Mouse (Mus musculus) induced T-regulatory cell, adult 2 months (primary cell): ENCODE data around the gene Ssbp4.

Experiments used
- DNase-seq: peaks from one replicate; pipeline ENCODE4 v3.0.0-alpha.2; 2012; ENCODE audit warnings: low read depth

Ssbp4 gene

DNA sequence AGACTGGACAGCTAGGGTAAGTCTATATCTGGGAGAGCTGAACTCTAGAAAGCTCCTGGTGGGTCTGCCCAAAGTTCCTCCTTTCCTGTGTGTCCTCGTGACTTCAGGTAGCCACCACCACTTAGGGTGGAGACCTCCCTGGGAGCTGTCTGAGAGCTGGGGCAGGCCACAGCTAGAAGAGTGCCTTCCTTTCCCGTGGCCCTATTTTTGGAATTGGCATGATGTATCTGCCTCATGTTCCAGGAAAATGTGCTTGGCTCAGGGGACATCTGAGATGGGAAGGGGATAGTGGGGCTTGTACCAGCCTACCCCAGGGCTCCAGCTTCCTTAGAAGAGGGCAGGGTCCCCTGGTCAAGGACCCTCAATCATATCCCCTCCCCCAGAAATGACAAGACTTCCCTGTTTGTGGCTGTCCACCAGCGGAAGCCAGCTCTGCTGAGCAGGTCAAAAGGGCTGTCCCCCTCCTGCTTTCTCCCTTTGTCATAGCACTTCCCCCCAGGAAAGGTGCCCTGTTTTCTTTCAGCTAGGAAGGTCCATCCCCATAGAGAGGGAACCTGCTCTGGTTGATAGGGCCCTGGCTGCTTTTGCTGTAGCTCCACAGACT lies 57.0 kb downstream of the Ssbp4 start:
- DNase-seq, result no peak

GRCm38 (mm10) chr8:70549412-70550184 lies 59.1 kb downstream of the Ssbp4 start:
- DNase-seq, result peak; percentile 86

DNA sequence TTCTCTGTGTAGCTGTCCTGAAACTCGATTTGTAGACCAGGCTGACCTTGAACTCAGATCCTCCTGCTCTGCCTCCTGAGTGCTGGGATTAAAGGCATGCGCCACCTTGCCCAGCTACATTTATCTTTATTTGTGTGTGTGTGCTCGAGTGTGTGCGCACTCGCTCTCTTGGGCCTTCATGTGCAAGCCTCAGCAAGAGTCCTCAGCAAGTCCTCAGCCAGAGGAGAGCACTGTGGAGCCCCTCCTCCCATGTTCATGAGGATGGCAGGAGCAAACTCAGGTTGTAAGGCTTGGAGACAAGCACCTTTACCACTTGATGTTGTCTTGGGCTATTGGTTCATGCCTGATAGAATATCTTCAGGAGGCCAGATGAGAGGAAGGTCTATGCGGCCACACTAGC lies 60.9 kb downstream of the Ssbp4 start:
- no peak for DNase-seq
